Mouse (Mus musculus) bone marrow macrophage, adult 2 months (primary cell): ENCODE results near the gene Nup107. TPM values are rescaled to one million over a fixed set of nuclear protein-coding genes. Genes with fewer than 3 reads are reported as not detected.
"Not testable (repeated sequence)": the region's sequence is repeated elsewhere in the genome, so short reads cannot be mapped to it uniquely, and the experiment has no call there.

Source experiments
- H3K27ac ChIP-seq: 2 replicates; pipeline ENCODE4 v1.5.1; 2012; ENCODE audit warnings: low read depth, low read length; ENCODE audit not compliant: insufficient read depth
- H3K4me1 ChIP-seq: 2 replicates; pipeline ENCODE4 v1.6.1; 2012; ENCODE audit warnings: low read length; ENCODE audit not compliant: control insufficient read depth, insufficient read depth
- H3K4me3 ChIP-seq: 2 replicates; pipeline ENCODE4 v1.5.1; 2012; ENCODE audit warnings: mild to moderate bottlenecking, low read length, moderate library complexity; ENCODE audit not compliant: insufficient read depth
- CTCF ChIP-seq: IDR thresholded peaks from 2 replicates; pipeline ENCODE4 v1.5.1; 2012; ENCODE audit warnings: low read depth, mild to moderate bottlenecking, low read length, moderate library complexity
- POLR2A ChIP-seq: IDR thresholded peaks from 2 replicates; pipeline ENCODE4 v1.6.1; 2012; ENCODE audit warnings: mild to moderate bottlenecking, low read depth, low read length, borderline replicate concordance
- polyA plus RNA-seq: library from polyadenylated mRNA; stranded (reverse); fragments of >200 nt; gene quantifications from 2 replicates; pipeline ENCODE4 v1.2.4, GENCODE M21; 2012; ENCODE audit not compliant: missing spikeins, insufficient read depth, insufficient read length

Nup107 gene
- polyA plus RNA-seq, 1 experiment = 18.9 TPM

DNA sequence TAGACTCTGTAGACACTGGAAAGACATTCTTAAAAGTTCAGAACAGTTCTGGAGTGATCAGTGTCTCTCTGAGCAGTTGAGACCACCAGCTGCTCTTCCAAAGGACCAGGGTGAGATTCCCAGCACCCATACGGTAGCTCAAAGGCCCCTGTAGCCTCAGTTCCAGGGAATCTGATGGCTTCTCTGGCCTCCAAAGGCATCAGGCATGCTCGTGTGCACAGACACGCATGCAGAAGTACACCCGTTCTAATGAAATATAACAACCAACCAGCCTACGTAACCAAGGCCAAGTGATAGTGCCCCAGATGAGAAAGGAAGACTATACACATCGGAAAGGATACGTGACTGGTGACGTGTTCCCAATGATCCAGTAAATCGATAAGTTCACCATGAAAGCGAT, 52.3 kb downstream of the Nup107 start:
- 0 out of 2 replicates have a peak, but pooled peaks cover 3% of the 10 kb centered on the region for H3K4me1 ChIP-seq
- no peak for TF ChIP-seq CTCF
- no peak for TF ChIP-seq POLR2A
- no peak overlapping the region for H3K4me3 ChIP-seq
- no peak overlapping the region for H3K27ac ChIP-seq

DNA sequence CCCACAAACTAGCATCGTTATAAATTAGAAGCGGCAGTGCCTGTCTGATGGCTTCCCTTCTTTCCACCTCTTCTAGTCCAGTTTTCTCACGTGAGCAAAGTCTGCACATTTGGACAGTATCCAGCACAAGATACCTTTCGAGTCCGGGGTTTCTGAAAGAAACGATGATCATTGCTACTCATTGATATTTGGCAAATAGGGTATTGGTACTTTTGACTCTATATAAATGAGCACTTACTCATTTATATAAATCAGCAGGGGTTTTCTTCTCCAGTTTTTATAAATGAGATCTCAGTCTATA, 52.9 kb downstream of the Nup107 start:
- no peak overlapping the region for H3K27ac ChIP-seq
- no peaks in the 10 kb centered on the region for H3K4me1 ChIP-seq
- no peak for TF ChIP-seq CTCF
- TF ChIP-seq POLR2A = no peak
- no peak overlapping the region for H3K4me3 ChIP-seq

DNA sequence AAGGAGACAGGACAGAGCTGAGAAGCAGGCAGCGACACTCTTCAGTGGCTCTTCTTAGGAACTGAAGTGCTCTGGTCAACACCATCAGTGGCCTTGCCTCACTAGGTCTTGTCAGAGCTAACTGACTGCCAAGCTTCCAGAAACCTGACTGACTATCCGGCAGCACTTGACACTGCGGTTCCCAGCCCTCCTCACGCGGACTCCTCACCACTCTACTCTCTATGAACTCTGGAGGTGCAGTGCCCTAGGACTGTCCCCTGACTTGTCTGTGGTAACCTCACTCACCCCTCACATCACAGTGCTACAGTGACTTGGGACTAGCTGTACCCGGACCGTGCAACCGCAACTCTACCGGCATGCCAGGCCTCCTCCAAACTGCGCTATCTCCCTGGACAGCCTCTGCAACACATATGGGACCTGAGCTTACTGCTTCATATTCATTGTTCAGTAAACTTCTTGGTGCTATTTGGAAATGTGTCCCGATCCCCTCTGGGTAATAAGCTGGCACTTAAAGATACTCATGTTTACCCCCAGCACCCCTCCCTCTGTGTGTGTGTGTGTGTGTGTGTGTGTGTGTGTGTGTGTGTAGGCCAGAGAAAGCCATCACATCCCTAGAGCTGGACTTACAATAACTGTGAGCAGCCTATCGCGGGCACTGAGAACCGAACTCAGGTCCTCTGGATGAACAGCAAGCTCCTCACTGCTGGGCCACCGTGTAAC, 53.4 kb downstream of the Nup107 start:
- TF ChIP-seq POLR2A (no peak), CTCF (no peak)
- H3K4me3 ChIP-seq = no peak overlapping the region
- H3K4me1 ChIP-seq = no peaks in the 10 kb centered on the region
- H3K27ac ChIP-seq = no peak overlapping the region

DNA sequence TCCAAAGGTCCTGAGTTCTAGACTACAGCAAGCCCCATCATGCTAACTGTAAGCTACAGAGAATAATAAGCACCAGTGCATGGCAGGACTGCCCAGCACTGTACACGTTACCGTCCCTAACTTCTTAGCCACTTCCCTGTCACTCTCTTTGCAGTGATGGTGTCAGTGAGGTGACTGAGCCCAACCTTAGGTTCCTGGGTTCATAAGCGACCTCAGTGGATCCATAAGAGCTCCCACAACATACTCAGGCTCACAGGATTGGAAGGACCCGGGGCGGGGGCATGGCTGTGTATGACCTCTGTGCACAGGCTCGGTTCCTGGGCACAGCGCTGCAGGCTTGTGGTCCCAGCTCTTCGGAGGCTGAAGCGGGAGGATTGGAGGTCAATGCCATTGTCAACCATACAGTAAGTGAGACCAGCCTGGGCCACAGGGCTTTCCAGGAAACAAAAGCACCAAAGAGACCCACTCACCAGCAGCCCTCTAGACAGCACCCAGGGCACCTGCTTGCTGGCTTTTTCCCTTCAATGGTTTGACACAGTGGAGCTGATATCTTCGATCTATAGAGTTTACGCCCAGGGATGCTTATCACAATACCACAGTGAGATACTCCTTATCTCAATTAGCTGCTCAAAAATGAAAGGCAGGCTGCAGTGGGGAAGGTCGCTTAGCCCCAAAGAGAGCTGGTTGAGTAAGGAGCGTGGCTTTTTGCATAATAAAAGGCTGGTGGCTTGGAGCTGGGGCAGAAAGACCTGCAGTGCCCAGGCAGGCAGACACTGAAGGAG, 54.2 kb downstream of the Nup107 start:
- Histone ChIP-seq H3K4me3 (no peak overlapping the region), H3K4me1 (no peaks in the 10 kb centered on the region), H3K27ac (no peak overlapping the region)
- no peak for TF ChIP-seq POLR2A
- no peak for TF ChIP-seq CTCF

DNA sequence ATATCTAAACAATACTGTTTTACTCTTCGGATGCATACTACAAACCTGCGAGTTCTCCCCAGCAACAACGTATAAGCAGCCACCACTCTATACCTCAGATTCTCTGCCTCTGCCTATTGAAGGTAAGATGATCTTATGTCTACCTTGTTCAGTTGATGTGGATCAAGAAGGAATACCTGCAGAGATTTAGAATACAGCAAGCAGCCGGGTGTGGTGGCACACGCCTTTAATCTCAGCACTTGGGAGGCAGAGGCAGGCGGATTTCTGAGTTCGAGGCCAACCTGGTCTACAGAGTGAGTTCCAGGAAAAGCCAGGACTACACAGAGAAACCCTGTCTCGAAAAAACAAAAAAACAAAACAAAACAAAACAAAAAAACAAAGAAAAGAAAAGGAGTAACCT, 55.0 kb downstream of the Nup107 start:
- not testable (repeated sequence) for H3K4me1 ChIP-seq, H3K4me3 ChIP-seq, H3K27ac ChIP-seq

DNA sequence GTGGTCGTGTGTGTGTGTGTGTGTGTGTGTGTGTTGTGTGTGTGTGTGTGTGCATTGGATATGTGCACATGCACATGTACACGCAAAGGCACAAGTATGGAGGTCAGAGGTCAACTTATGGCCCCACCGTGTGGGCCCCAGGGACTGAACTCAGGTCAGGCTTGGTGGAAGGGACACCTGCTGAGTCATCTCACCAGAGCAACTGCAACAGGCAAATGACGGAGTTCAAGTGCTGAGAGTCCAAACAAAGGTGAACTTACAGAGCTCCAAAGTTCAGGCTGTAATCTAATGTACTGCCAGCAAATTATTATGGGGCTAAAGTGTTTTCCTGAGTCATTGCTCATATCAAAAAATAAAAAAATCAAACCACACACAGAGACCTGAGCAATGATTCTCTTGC, 55.4 kb downstream of the Nup107 start:
- TF ChIP-seq CTCF = no peak
- no peak for TF ChIP-seq POLR2A
- H3K27ac ChIP-seq = no peak overlapping the region
- H3K4me3 ChIP-seq = no peak overlapping the region
- H3K4me1 ChIP-seq = no peaks in the 10 kb centered on the region

DNA sequence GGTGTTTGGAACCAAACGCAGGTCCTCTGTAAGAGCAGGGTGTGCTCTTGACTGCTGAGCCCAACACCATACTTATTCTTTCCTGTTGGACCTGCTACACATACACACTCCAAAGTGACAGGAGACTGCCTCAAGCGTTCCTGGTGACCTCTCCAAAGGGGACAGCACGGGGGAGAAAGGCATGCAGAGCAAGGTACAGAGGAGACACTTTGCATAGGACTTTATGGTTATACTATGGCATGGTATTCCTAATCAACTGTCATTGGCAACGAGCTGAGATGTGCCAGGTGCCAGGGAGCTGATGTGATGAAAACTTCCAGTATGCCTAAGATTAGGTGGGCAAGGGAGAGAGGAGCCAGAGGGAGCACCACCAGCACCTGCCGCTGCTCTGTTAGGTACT, 55.9 kb downstream of the Nup107 start:
- Histone ChIP-seq H3K27ac (no peak overlapping the region), H3K4me1 (no peaks in the 10 kb centered on the region), H3K4me3 (no peak overlapping the region)
- TF ChIP-seq CTCF (no peak), POLR2A (no peak)

DNA sequence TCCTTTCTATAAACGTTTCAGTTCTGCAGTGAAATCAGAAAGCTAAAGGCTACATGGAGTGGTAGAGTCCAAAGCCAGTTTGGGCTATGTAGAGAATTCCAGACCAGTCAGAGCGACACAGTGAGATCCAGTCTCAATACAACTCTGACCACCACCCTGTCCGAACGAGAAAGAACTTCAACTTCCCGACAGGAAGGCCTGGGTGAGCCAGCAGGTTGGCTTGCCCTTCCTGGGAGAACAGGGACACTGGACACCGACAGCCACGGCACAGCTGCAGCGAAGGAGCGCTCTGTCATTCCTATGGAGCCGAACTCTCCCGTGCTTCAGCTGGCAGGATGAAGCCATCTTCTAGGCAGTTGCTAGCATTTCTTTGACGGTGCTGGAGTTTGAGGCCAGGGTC, 57.1 kb downstream of the Nup107 start:
- H3K4me1 ChIP-seq, H3K4me3 ChIP-seq, H3K27ac ChIP-seq: not testable (repeated sequence)

DNA sequence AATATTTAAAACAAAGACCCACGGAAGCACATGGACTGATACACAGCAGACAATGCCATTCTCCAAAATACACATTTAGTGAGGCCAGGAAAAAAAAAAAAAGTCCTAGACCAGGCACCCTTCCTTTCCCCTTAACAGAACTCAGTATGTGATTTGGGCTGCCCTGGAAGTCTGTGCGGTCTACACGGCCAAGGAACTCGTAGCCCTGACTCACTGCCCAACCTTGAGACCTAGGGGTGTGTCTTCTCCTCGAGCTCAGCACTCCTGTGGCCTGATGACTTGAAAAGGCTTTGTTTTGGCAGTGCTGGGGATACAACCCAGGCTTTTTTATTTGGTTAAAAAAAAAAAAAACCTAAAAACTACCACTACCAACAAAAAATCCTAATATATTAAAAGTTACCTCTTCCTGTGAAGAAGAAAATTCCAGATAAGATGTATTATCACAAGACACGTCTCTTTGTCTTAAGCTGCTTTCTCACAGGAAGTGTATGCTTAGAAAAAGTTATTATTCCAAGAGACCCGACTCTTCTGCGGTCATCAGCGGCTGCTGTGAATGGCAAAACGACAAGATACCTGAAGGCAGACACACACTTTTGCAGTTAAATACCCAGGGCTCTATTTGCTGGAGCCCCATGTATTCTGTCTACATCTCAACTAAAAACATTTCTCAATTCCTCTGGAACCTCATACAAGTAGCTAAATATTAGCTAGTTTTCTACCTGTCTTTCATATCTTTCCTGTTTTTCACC, 58.2 kb downstream of the Nup107 start:
- H3K4me1 ChIP-seq, H3K4me3 ChIP-seq, H3K27ac ChIP-seq: not testable (repeated sequence)

DNA sequence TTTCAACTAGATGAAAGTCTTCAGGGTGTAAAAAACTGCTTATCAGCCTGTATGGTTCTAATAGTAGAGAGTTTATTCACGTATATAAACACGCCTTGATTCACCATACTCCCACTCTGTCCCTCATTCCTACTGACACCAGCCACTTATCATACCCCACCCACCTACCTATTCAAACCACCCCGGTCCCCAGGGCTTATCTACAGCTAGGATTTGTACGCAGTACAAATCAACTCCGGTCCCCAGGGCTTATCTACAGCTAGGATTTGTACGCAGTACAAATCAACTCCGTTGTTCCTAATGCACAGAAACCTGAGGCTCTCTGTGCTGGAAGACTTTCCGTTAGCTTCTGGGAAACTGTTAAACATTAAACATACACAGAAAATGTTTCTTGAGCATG, 58.9 kb downstream of the Nup107 start:
- not testable (repeated sequence) for H3K4me1 ChIP-seq, H3K27ac ChIP-seq, H3K4me3 ChIP-seq
